Mouse (Mus musculus): Measurements from ENCODE around the gene Htr6. TPM values are rescaled to one million over a fixed set of nuclear protein-coding genes. Genes with fewer than 3 reads are reported as not detected.

Htr6 gene
- polyA plus RNA-seq, 1 experiment from 2014 or later = not detected

DNA sequence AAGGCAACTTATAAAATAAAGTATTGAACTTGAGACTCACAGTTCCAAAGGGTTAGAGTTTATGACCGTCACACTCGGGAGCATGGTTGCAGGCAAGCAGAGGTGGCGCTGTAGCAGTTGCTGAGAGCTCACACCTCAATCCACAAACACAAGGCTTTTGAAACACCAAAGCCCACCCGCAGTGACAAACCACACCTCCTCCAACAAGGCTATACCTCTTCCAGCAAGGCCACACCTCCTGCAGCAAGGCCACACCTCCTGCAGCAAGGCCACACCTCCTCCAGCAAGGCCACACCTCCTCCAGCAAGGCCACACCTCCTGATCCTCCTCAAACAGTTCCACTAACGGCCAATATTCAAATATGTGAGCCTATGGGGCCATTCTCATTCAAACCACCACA, 30.8 kb downstream of the Htr6 start:
- Histone ChIP-seq H3K9me3 (ENCODE audit: low read length) (no peaks in the 10 kb centered on the region), H3K36me3 (ENCODE audit: insufficient read depth, low read length) (no peaks in the 10 kb centered on the region), H3K4me3 (ENCODE audit: low read depth, low read length) (no peak overlapping the region), H3K9ac (replicated peaks; ENCODE audit: low read depth) (no peak overlapping the region), H3K27me3 (replicated peaks; ENCODE audit: insufficient read depth, low read length) (no peaks in the 10 kb centered on the region), H3K27ac (ENCODE audit: low read length) (no peak overlapping the region), H3K4me1 (ENCODE audit: insufficient read depth, low read depth, low read length) (no peaks in the 10 kb centered on the region), H3K4me2 (replicated peaks; ENCODE audit: low read depth, low read length) (no peak overlapping the region)
- WGBS = 84% methylated on average over 5 of the region's 5 CpGs
- ATAC-seq (no peak), DNase-seq (ENCODE audit: low spot score) (no peak)
- no peak for TF ChIP-seq CTCF (IDR thresholded peaks at IDR 0.05)
- no peak for TF ChIP-seq EP300 (IDR thresholded peaks at IDR 0.05)

- Histone ChIP-seq H3K4me2 (replicated peaks; ENCODE audit: low read depth, low read length) (no peak overlapping the region), H3K27me3 (replicated peaks; ENCODE audit: insufficient read depth, low read length) (0 out of 2 replicates have a peak, but pooled peaks cover 2% of the 10 kb centered on the region), H3K9me3 (ENCODE audit: low read length) (no peaks in the 10 kb centered on the region), H3K27ac (ENCODE audit: low read length) (no peak overlapping the region), H3K36me3 (ENCODE audit: insufficient read depth, low read length) (no peaks in the 10 kb centered on the region), H3K9ac (replicated peaks; ENCODE audit: low read depth) (no peak overlapping the region), H3K4me1 (ENCODE audit: insufficient read depth, low read depth, low read length) (no peaks in the 10 kb centered on the region), H3K4me3 (ENCODE audit: low read depth, low read length) (no peak overlapping the region)
- no peak for ATAC-seq
- TF ChIP-seq EP300 (IDR thresholded peaks at IDR 0.05) = no peak
- TF ChIP-seq CTCF (IDR thresholded peaks at IDR 0.05) = no peak
- DNase-seq (ENCODE audit: low spot score) = no peak
- WGBS = 68% methylated on average over 2 of the region's 2 CpGs
Observed at GRCm38 (mm10) chr4:139043600-139043999, 31.8 kb downstream of the Htr6 start.

DNA sequence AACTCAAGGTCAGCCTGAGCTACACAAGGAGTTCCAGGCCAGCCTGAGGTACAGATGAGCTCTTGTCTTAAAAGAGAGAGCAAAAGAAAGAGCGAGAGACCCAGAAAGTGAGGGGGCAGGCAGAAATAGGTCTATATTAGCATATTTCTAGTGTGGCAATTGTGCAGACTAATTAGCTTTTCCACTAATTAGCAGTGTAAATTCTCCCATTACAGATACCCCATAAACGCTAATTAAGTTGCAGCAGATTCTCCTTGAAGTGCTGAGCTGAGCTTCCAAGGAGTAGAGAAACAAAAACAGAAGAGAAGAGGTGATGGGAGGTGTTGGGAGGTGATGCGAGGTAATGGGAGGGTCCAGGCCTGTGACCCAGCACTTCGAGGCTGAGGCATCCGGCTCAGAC, 32.8 kb downstream of the Htr6 start:
- WGBS = 76% methylated on average over 5 of the region's 5 CpGs
- DNase-seq (ENCODE audit: low spot score) (no peak), ATAC-seq (no peak)
- H3K9me3 ChIP-seq (ENCODE audit: low read length) = no peaks in the 10 kb centered on the region
- no peak overlapping the region for H3K27ac ChIP-seq (ENCODE audit: low read length)
- 0 out of 2 replicates have a peak, but pooled peaks cover 2% of the 10 kb centered on the region for H3K27me3 ChIP-seq (replicated peaks; ENCODE audit: insufficient read depth, low read length)
- H3K4me3 ChIP-seq (ENCODE audit: low read depth, low read length) = no peak overlapping the region
- H3K9ac ChIP-seq (replicated peaks; ENCODE audit: low read depth) = no peak overlapping the region
- no peaks in the 10 kb centered on the region for H3K36me3 ChIP-seq (ENCODE audit: insufficient read depth, low read length)
- no peaks in the 10 kb centered on the region for H3K4me1 ChIP-seq (ENCODE audit: insufficient read depth, low read depth, low read length)
- H3K4me2 ChIP-seq (replicated peaks; ENCODE audit: low read depth, low read length) = no peak overlapping the region
- no peak for TF ChIP-seq CTCF (IDR thresholded peaks at IDR 0.05)
- TF ChIP-seq EP300 (IDR thresholded peaks at IDR 0.05) = no peak

DNA sequence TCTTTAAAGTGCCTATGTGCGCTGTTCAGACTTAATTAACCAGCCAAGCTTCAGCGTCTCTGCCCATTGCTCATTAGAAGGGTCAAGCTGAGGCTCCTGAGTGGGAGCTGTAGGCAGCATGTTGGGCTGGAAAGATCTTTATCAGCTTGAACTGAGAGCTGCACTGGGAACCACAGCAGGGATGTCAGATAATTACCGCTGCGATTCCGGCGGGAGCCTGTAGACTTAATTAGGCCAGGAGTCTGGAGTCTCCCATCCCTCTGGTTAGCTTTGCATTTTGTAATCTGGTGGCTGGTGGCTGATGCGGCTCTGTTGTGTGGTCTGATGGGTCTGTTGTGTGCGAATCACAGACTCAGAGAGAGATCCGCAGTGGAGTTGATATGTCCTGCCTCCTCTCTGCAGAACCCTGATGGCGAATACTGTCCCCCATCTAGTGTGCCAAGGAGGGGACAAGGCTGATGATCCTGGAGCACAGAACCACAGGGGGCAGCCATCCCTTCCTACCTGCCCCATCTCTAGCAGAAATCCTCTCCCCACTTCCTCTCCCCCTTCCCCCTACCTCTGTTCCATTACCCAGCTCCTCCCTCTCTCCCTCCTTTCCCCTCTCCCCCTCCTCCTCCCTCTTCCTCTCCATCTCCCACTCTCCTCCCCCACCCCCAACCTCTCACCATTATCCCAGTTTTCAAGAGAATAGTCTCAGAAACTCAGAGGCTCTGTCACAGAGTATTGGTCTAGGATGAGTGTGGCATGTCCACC, 35.1 kb downstream of the Htr6 start:
- H3K4me1 ChIP-seq (ENCODE audit: insufficient read depth, low read depth, low read length) = no peaks in the 10 kb centered on the region
- H3K9me3 ChIP-seq (ENCODE audit: low read length) = no peaks in the 10 kb centered on the region
- 14% methylated on average over 10 of the region's 10 CpGs for WGBS
- ATAC-seq (no peak), DNase-seq (ENCODE audit: low spot score) (no peak)
- TF ChIP-seq EP300 (IDR thresholded peaks at IDR 0.05) = no peak
- H3K36me3 ChIP-seq (ENCODE audit: insufficient read depth, low read length) = no peaks in the 10 kb centered on the region
- H3K27ac ChIP-seq (ENCODE audit: low read length) = no peak overlapping the region
- no peak overlapping the region for H3K9ac ChIP-seq (replicated peaks; ENCODE audit: low read depth)
- H3K4me3 ChIP-seq (ENCODE audit: low read depth, low read length) = no peak overlapping the region
- no peak overlapping the region for H3K4me2 ChIP-seq (replicated peaks; ENCODE audit: low read depth, low read length)
- 0 out of 2 replicates have a peak, but pooled peaks cover 2% of the 10 kb centered on the region for H3K27me3 ChIP-seq (replicated peaks; ENCODE audit: insufficient read depth, low read length)

DNA sequence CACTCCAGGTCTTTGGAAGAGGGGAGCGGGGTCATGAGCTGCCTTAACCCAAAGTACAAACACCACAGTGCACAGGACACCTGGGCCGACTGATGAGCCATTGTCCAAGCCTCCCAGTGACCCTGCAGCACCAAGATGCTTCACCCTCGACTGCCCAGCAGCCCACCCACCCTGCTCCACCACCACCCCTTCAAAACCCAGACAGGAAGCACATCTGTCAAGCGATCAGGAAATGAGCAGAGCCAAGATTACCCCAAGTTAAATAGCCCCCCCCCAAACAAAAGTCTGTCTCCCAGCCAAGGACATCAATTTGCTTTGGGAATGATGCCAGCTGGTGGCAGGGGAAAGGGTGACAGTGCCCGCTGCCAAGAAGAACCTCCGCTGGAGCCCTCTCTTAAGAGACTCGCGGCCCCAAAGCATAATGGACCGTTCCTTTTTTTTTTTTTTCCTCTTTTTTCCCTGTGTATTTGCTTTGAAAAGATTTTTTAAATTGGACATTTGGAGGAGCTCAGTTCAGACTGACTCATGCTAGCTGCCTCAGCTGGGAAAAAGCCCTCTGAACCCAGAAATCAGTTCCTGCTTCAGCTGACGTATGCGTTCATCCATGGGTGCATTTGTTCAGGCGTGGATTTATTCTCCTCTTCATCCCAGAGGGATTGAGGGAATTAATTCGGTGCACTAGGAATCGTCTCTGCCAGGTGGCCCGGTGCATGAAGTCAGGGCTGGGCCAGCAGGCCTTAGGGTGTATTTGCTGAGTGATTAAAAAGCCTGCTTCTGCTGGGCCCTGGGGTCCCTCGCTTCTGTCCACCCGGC, 37.4 kb downstream of the Htr6 start:
- Histone ChIP-seq H3K4me3 (ENCODE audit: low read depth, low read length) (no peak overlapping the region), H3K27ac (ENCODE audit: low read length) (no peak overlapping the region), H3K9me3 (ENCODE audit: low read length) (no peaks in the 10 kb centered on the region), H3K4me1 (ENCODE audit: insufficient read depth, low read depth, low read length) (no peaks in the 10 kb centered on the region), H3K9ac (replicated peaks; ENCODE audit: low read depth) (no peak overlapping the region), H3K4me2 (replicated peaks; ENCODE audit: low read depth, low read length) (no peak overlapping the region), H3K27me3 (replicated peaks; ENCODE audit: insufficient read depth, low read length) (0 out of 2 replicates have a peak, but pooled peaks cover 2% of the 10 kb centered on the region), H3K36me3 (ENCODE audit: insufficient read depth, low read length) (no peaks in the 10 kb centered on the region)
- ATAC-seq (peak; percentile 25; the same call in 1 of the 2 replicates), DNase-seq (ENCODE audit: low spot score) (peak; percentile 10)
- TF ChIP-seq CTCF (IDR thresholded peaks at IDR 0.05) (no peak), EP300 (IDR thresholded peaks at IDR 0.05) (no peak)
- 46% methylated on average over 17 of the region's 17 CpGs for WGBS

DNA sequence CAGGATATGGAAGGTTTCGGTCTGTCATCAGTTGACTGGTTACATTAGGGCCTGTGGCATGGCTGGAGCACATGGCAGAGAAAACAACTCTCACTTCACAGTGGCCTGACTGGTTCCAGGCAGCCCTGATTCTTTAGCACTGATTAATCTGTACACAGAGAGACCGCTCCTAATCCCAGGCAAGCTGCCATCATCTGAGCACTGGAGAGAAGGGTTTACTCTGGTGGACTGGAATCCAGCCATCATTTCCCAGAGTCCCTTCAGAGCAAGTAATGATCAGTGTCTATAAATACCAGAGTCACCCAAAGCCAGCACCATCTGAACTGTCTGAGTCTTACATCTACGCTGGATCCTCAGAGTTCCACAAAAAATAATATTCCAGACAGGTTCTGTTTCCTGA, 39.6 kb downstream of the Htr6 start:
- Histone ChIP-seq H3K4me2 (replicated peaks; ENCODE audit: low read depth, low read length) (no peak overlapping the region), H3K4me1 (ENCODE audit: insufficient read depth, low read depth, low read length) (no peaks in the 10 kb centered on the region), H3K27ac (ENCODE audit: low read length) (no peak overlapping the region), H3K9ac (replicated peaks; ENCODE audit: low read depth) (no peak overlapping the region), H3K27me3 (replicated peaks; ENCODE audit: insufficient read depth, low read length) (0 out of 2 replicates have a peak, but pooled peaks cover 2% of the 10 kb centered on the region), H3K4me3 (ENCODE audit: low read depth, low read length) (no peak overlapping the region), H3K36me3 (ENCODE audit: insufficient read depth, low read length) (no peaks in the 10 kb centered on the region), H3K9me3 (ENCODE audit: low read length) (no peaks in the 10 kb centered on the region)
- no peak for TF ChIP-seq EP300 (IDR thresholded peaks at IDR 0.05)
- ATAC-seq = no peak
- DNase-seq (ENCODE audit: low spot score) = no peak
- 75% methylated on average over 3 of the region's 3 CpGs for WGBS
